Mouse (Mus musculus) spleen, postnatal 10 days (tissue): Measurements from ENCODE around the gene Rassf6.

Experiments used
- DNase-seq, 2 experiments: peaks; one replicate each; pipeline ENCODE4 v3.0.0; 2021 to 2022; ENCODE audit warnings: low spot score in 2 of 2

Rassf6 gene

DNA sequence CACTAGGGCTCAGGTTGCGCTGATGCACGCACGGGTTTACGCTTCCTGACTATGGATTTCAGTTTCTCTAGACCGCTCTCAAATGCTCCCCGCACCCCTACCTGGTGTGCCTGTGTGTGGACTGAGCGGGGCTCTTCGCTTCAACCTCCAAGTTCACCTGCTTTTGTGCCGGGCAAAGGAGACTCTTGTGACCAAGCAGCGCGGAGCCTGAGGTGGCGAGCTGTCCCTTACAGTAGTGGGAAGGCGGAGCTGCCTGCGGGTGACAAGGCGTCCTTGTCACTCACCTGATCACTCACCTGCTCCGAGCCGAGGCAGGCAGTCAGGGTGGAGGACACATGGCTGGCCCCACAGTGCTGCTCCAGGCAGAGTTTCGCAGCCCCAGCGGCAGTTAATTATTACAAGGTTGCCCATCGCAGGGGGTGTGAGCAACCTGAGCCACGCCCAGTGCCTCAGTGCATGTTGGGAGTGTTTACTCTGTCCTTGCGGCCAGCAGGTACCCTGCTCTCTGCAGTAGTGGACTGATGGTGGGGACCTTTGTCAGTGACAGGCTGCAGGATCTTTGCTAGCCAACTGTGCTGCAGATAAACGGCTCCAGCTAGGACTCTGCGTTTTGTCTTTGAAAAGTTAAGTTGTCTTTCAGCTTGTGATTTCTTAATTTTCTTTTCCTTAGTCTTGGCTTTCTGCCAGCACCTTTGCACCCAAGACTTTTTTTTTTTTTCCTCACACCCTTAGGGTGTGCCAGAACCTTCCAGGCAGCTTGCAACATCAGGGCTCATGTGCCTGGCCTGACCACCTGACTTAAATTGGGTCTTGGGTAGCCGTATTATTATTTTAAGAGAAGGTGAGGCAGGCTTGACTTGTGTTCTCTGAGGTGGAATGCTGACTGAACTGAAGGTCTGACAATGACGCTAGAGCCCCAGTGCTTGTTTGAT lies at the start of gene Rassf6:
Gene Rassf6 (minus strand): TSS at position 372 of the 932 bp plus-strand sequence.
- DNase-seq = no peak

GRCm38 (mm10) chr5:90689426-90690128 lies 49.1 kb upstream of the Rassf6 start:
- DNase-seq = no peak

GRCm38 (mm10) chr5:90687913-90688312 lies 47.5 kb upstream of the Rassf6 start:
- DNase-seq = no peak

DNA sequence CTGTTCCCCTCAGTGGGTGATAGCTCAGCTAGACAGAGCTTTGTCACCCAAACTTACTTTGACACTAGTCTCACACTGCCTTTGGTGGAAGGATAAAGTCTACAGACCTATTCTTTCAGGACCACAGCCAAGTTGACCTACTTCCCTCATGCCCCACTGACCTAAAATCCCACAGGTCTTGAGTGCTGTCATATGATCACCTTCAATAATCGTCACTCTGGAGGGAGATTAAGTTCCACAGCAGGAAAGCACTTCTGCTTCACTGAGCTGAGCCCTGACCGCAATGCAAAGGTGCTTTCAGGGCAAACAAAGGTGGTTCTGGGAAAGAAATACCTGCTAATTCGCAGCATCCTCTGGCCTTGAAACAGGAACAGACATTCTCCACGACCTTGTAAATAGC lies 44.5 kb upstream of the Rassf6 start:
- DNase-seq = no peak

GRCm38 (mm10) chr5:90681842-90682241 lies 41.4 kb upstream of the Rassf6 start:
- DNase-seq = no peak

DNA sequence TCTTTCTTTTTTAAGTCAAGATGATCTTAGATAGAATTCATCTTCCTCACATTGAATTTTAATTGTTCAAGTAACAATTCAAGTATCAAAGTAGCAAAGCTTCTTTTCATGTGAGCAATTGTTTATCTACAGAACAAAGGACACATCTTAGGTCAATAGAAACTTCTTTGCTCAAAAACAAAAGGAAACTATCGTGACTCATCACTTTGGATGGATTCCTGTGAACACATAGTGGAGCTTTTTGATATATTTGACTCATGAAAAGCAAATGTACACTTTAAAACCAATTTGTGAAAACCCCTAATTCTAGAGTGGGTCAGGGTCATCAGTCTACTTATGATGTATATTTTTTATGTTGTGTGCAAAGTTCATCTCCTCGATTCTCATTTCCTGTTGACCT lies 37.1 kb upstream of the Rassf6 start:
- no peak for DNase-seq

GRCm38 (mm10) chr5:90661852-90662251 lies 21.4 kb upstream of the Rassf6 start:
- DNase-seq = no peak

GRCm38 (mm10) chr5:90661436-90661835 lies 21.0 kb upstream of the Rassf6 start:
- DNase-seq = no peak

GRCm38 (mm10) chr5:90660411-90660810 lies 20.0 kb upstream of the Rassf6 start:
- no peak for DNase-seq

- DNase-seq = no peak
Observed at GRCm38 (mm10) chr5:90656681-90657080, 16.2 kb upstream of the Rassf6 start.

DNA sequence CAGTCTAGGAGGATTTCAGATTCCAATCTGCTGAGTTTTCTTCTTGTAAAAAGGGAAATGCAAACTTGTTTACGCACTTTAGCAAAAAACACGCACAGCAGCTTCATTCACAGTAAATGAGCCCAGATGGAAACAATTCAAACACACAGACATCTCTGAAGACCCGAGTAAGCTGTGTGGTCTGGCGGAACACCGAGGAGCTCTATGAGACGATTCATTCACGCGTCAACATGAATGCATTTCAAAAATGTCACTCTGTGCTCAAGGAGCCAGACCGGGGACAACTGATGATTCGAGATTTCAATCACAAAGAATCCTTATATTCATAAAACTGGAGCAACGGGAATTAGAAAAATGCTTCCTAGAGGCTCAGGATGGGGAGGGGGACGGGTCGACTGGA lies 15.4 kb upstream of the Rassf6 start:
- DNase-seq = no peak

- no peak for DNase-seq
Observed at GRCm38 (mm10) chr5:90654798-90655197, 14.3 kb upstream of the Rassf6 start.

DNA sequence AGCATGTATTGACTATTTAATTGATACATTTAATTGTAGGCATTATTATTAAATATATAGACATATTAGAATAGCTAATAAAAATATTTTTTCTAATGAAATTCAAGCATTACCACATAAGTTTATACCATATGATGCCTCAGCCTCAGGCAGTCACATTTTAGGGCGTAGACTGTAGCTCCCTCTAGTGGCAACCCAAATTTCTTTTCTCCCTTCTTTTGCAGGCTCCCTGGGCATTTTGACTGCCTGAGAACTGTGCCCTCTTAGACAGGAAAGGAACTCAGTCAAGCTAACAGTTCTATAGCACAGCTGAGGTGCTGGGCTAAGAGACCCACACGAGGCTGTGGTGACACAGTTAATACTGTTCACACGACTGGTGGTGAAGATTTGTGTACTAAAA lies 12.3 kb upstream of the Rassf6 start:
- peak in 1 of 2 experiments; percentile 38 for DNase-seq

DNA sequence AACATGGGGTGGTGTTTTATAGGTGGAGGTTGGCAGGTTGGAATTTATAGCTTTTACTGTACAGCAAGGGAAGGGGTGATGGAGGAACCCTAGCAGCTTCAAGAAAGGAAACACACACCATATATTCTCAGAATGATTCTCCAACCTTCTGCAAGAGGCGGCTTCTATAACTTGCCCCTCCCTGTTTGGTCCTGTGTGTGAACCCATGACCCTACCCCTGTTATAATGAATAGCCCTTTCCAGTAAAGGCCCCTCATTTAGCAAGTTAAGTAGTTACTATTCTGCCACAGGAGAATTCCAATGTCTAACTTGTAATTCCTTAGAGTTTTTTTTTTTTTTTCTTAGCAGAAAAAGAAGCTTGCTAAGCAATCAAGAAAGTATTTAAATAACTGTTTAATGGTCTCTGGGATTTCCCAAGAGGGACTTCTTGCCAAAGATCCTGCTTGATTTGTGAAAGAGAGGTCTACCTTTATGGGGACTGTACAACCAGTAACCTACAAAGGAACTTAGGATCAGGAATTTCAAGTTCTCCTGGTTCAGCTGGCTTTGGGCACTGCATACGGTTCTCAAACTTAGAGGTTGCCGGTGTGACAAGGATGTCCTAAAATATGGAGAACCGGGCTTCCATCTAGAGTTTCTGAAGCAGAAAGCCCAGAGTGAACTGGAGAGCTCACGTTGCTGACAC lies 10.2 kb upstream of the Rassf6 start:
- DNase-seq = no peak

GRCm38 (mm10) chr5:90647473-90647872 lies 7.0 kb upstream of the Rassf6 start:
- no peak for DNase-seq

GRCm38 (mm10) chr5:90646398-90646797 lies 5.9 kb upstream of the Rassf6 start:
- DNase-seq = no peak

GRCm38 (mm10) chr5:90645579-90645978 lies 5.1 kb upstream of the Rassf6 start:
- no peak for DNase-seq

DNA sequence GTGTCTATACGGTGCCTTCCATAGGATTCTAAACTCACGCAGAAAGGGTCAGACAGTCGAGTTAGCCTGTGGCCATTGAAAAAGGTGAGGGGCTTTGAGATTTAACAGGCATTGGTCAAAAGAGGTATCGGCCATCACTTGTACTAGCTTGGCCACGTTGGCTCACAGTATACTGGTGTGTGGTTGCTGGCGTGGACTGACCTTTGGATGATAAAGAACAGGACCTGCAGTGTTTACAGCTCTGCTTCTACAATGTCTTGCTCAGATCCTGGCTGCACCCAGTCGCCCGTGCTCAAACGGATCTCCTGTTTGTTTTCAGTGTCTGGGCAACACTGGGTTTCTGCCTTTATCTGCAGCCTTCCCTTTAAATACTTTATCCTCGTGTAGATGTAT lies 757 bp upstream of the Rassf6 start:
- no peak for DNase-seq

DNA sequence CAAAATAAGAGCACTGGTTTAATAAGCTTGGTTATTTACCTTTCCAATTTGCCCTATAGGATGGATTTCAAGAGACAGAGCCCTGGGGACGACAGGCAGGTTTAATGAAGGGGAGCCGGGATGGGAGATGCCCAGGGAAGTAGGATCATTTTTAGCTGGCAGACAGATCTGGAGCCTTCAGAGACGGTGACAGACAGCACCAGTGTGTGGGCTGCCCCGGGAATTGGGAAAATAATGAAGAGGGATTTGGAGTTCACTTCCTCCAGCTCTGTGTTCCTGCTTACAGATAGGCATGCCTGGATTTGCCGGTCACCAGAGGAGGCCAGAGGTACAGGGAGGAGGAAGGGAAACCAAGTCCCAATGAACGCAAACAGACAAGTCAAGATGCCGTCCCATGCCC lies 5.6 kb downstream of the Rassf6 start:
- no peak for DNase-seq

- DNase-seq = no peak
Observed at GRCm38 (mm10) chr5:90628530-90628929, 11.9 kb downstream of the Rassf6 start.

DNA sequence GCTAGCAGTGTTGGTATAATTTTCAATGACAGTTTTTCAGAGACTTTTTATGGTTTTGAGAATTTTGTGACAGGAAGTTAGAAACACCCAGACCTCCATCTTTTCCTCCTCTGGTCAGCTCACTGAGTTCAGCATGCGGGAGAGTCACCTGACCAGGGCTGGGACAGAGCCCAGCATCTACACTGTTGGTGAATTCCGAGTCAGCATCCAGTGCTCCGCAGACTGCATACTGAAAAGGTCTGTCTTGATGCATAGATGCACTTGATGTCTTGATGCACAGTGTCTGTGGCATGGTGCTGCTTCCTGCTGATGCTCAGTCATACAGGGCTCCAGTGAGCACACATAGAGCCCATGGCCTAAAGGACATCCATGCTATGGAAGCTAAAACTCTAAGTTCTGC lies 12.4 kb downstream of the Rassf6 start:
- DNase-seq = no peak

GRCm38 (mm10) chr5:90627423-90627822 lies 13.0 kb downstream of the Rassf6 start:
- DNase-seq = no peak
